Mouse (Mus musculus) T-helper 17 cell (primary cell): Measurements from ENCODE around the gene Zscan12.

Experiments used
- in situ Hi-C, 2 experiments: fragments of 300-600 bp; cut with MboI, MseI; formaldehyde crosslinking; loops; 1 replicate in 1 of 2; 2 replicates in 1 of 2; pipeline ENCODE4 v1.15.1; 2025; ENCODE audit warnings: high pct_unique_total_duplicates in 2 of 2

Zscan12 gene

GRCm38 (mm10) chr13:21401636-21402286 is 39.1 kb downstream of the Zscan12 start:
- in situ Hi-C loops = loop anchor here in 1 of 2 experiments (5.0 kb wide), 1 partner anchor 56 kb away; no protein-coding TSS in a partner anchor

DNA sequence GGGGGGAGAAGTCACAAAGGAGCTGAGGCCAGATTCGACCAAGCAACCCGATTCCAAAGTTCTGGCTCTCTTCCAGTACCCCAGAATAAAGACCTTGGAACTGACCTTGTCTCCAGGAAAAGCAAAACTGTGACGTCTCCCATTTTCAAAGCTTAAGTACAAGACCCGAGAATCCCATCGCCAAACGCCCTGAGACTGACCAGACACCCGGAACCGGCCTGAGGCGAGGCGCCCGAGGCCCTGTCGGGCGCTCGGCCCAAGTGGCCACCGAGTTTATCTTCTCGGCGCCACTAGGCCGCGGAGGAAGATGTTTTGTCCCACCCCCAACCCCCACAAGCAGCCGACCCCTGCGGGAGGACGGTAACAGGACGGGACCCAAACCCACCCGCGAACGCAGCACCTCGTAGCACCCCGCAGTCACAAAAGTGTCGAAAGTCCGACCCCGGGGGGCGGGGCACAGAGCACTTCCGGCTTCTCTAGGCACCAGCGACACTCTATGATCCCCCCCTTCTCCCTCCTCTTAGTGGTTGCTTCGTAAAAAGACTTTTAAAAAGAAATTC is 39.7 kb downstream of the Zscan12 start, which contains the start of gene Zkscan3:
TSS of gene Zkscan3 (minus strand) at position 469 of the 560 bp plus-strand sequence.
- in situ Hi-C loops = loop anchor here in 1 of 2 experiments (5.0 kb wide), 1 partner anchor 55 kb away; no protein-coding TSS in a partner anchor

DNA sequence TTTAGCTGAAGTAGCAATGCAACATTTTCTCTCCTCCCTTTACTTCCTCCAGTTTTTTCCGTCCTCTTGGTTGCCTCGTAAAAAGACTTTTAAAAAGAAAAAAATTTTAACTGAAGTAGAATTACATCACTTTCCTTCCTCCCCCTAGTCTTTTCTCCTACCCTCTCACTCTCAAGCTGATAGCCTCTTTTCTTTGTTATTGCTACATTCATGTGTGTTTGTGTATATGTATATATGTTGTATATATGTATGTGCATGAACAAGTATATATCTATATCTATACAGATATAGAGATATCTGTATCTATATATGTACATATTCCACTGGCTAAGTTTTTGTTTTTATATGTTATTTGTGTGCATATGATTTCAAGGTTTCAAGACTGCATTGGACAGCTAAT is 40.2 kb downstream of the Zscan12 start:
- in situ Hi-C loops = loop anchor here in 1 of 2 experiments (5.0 kb wide), 1 partner anchor 54 kb away; no protein-coding TSS in a partner anchor

DNA sequence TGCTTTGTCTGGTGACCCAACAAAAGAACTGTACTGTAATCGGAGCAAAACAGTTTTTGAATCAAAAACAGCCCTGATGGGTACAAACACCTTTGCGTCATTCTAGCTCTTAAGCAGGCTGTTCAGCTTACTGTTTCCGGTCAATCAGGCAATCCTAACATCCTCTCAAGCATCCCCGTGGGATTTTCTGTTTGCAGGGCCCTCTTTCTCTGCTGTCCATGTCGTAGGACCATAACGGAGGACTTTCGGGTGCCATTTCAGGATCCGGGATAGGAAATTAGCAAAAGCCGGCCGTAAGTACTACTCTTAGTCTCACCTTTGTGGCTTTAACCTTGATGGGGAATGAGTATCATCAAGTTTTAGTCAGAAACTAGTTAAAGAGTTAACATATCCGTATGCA is 44.7 kb downstream of the Zscan12 start:
- in situ Hi-C loops = loop anchor here in 1 of 2 experiments (5.0 kb wide), 1 partner anchor 50 kb away; no protein-coding TSS in a partner anchor

- in situ Hi-C loops = loop anchor here in 1 of 2 experiments (5.0 kb wide), 1 partner anchor 51 kb away; no protein-coding TSS in a partner anchor
These were observed 45.6 kb downstream of the Zscan12 start for GRCm38 (mm10) chr13:21407969-21408804.

DNA sequence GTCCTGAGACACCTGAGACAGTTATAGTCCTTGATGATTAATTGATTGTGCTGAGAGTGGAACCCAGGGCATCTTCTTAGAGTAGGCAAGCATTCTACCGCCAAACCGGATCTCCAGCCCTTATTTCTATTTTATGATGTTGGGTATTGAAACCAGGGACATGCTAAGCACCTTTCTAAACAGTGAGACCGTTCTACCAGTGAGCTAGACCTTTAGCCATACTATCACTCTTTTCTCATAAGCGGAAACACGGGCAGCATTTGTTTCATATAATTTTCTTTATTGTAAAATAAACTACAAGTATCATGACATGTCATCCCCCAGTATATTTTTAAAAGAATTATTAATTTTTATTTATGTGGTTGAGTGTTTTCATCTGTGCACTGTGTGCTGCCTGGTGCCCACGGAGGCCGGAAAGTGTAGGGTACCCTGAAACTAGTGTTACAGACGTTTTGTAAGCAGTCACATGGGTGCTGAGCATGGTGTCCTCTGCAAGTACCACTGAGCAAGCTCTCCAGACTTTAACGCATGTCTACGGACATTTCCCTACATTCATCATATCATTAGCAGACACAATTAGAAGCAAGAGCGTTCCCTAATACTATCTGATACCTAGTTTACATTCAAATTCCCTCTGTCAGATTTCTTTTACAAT is 46.3 kb downstream of the Zscan12 start:
- in situ Hi-C loops = loop anchor here in 1 of 2 experiments (5.0 kb wide), 1 partner anchor 52 kb away; no protein-coding TSS in a partner anchor

GRCm38 (mm10) chr13:21414231-21415212 is 51.9 kb downstream of the Zscan12 start:
- in situ Hi-C loops = no loop called here

DNA sequence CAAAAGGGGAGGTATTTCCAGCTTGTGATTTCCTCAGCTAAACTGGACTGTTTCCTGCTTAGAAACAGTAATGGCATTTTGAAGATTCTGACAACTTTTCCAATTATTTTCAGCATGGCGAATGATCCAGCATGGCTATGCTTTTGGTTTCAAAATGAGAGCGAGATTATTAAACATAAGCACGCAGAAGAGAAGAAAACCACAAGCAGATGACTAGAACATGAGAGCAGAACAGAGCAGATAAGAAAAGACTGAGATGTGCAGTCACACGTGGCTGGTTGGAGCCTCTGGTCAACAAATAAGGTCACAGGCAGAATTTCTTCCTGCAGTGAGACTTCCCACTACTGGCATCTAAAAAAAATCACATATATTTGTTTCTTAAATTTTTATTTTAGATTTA is 52.6 kb downstream of the Zscan12 start:
- in situ Hi-C loops = no loop called here

DNA sequence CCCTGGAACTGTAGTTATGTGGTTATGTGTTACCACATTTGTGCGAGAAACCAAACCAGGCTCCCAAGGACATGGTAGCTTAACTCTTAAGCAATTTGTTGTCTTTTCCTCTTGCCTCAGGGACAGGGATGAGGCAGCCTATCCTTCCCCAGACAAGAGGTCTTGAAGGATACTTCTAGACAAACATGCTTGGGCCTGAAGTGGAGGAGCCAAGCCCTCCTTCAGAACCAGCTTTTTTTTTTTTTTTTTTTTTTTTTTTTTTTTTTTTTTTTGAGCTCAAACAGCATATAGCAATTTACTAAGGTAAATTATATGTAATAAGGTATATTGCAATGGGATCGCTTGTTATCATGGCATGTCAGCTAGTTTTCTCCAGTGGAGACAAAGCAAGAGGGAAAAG is 53.1 kb downstream of the Zscan12 start:
- in situ Hi-C loops = no loop called here

GRCm38 (mm10) chr13:21417298-21418010 is 54.8 kb downstream of the Zscan12 start:
- in situ Hi-C loops = no loop called here

DNA sequence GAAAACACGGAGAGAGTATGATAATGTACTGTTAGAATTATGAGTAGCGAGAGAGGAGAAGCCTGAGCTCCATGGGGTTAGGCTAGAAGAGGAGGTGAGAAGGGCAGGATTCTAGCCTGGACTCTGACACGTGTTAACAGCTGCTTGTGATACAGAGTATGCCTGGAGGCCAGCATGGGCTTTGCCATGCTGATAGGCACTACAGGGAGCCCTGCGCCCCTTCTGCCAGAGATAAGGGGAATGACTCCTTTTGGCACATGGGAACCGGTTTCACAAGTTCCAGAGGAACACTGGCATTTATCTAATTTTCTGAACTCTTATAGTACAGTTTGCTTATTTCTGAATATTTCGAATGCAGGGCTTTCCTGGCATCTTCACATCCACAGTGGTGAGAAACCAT is 56.2 kb downstream of the Zscan12 start:
- in situ Hi-C loops = no loop called here
